Mouse (Mus musculus): ENCODE data around the gene Mthfsd. TPM values are rescaled to one million over a fixed set of nuclear protein-coding genes. Genes with fewer than 3 reads are reported as not detected.

The Mthfsd gene
- polyA plus RNA-seq, 1 experiment from 2014 or later, result 17.1 TPM

DNA sequence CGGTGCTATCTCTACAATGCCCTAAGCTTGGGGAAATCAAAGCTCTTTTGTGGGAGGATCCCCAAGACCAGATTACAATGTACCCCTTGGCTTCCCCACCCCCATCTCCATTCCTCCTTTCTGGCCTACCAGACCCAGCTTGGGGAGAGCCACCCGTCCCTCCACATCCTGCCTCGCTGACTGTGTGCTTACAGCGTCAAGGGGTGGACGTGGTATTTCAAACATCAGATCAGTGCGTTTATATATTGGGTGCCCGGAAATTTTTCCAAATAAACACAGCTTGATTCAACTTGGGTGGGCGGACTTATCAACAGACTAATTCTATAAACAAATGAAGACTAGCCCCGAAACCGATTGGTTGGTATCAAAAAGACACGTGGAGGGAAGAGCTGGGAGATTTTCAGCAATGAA is 19.1 kb upstream of the Mthfsd start:
- WGBS (ENCODE audit: missing documents), result 13% methylated on average over 11 of the region's 11 CpGs
- no peaks in the 10 kb centered on the region for H3K79me2 ChIP-seq (ENCODE audit: inconsistent target)
- H3K4me3 ChIP-seq (ENCODE audit: inconsistent target), result no peak overlapping the region
- H3K27ac ChIP-seq, result no peak overlapping the region
- no peaks in the 10 kb centered on the region for H3K36me3 ChIP-seq (ENCODE audit: inconsistent target)

DNA sequence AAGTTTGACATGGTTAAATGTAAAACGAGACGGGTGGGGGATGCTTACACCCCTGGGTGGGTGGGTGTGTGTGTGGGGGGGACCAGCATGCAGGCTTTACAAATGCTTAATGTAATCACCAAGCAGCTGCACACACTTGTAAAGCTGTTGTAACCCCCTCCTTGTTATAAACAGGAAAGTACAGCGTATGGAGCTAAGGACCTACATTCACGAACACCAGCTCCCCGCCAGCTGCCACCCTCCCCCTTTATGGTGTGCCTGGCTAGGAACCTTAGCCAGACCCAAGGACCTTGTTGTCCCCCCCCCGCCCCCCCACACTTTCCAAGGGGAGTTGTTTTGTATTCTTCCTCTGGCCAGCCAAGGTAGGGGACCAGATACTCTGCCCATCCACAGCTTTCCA is 18.5 kb upstream of the Mthfsd start:
- WGBS (ENCODE audit: missing documents), result 28% methylated on average over 5 of the region's 6 CpGs
- Histone ChIP-seq H3K27ac (no peak overlapping the region), H3K36me3 (ENCODE audit: inconsistent target) (no peaks in the 10 kb centered on the region), H3K79me2 (ENCODE audit: inconsistent target) (no peaks in the 10 kb centered on the region), H3K4me3 (ENCODE audit: inconsistent target) (no peak overlapping the region)

DNA sequence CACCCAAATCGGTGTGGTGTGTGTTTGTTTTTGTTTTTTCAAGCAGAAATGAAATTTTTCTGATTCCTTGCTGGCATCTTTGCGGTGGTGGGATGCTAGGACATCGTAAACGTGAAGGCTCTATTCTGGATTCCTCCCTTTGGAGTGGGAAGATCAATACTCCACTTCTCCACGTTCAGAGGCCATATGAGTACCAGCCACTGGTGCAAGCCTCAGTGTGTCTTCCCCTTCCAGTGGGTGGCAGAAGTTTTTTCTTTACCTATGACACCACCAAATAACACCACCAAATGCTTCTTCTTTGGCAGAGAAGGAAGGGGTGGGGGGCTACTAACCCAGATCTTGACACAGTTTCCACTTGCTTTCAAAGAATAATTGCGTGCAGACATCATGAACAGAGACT is 18.0 kb upstream of the Mthfsd start:
- no peak overlapping the region for H3K27ac ChIP-seq
- H3K4me3 ChIP-seq (ENCODE audit: inconsistent target), result no peak overlapping the region
- WGBS (ENCODE audit: missing documents), result 20% methylated on average over 6 of the region's 6 CpGs
- H3K36me3 ChIP-seq (ENCODE audit: inconsistent target), result no peaks in the 10 kb centered on the region
- H3K79me2 ChIP-seq (ENCODE audit: inconsistent target), result no peaks in the 10 kb centered on the region

DNA sequence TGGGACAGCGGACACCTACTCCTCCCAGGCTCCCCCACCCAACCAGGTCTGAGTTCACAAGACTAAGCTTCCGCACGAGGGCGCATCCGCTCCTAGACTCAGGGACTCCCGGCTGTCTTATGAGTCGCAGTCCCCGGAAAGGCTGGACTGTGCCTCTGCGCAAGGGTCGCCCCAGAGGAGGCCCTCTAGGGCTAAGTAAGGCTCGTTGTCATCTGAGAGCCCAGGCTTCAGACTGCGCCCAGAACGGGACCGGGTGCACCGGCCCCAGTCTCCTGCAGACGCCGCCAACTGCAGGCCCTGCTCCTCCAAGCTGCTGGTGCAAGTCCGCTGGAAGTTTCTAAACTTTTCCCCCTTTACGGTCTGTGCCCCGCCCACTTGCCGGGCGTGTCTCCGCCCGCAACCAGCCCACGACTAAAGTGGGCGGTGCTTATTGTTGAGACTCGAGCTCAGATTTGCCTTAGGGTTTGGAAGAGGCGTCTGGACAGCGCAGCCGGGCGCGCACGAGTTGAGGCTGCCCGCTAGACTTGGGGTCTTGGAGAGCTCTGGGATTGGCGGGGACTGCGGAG is 17.2 kb upstream of the Mthfsd start:
- Histone ChIP-seq H3K4me3 (ENCODE audit: inconsistent target) (no peak overlapping the region), H3K79me2 (ENCODE audit: inconsistent target) (no peaks in the 10 kb centered on the region), H3K27ac (no peak overlapping the region), H3K36me3 (ENCODE audit: inconsistent target) (no peaks in the 10 kb centered on the region)
- WGBS (ENCODE audit: missing documents), result 6% methylated on average over 35 of the region's 36 CpGs

DNA sequence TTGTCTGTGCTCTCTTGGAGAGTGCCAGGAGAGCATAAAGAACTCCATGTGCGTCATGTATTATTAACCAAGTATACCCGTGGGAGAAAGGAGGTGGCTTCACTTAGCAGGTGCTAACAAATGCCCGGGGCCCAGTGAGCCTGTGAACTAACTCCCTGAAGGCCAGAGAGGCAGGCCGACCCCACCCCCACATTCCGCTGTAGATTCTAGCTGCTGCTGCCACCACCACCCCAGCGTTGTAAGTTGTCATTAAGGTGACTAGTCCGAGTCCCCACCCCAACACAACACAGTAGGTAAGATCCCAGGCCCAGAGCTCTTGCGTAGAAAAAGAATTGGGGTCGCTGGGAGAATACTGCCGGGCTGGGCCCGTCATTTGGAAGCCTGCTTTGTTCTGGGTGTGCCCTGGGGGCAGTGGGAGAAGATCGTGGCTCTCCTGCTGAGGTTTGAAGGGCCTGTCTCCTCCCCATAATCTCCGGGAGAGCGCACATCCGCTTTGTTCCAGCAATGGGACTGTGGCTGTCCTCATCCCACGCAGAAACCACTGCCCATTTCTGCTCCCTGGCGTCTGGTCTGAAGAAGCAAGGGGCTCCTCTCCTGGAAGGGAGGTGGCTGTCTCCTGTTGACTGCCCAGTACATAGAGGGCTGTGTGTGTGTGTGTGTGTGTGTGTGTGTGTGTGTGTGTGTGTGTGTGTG is 16.5 kb upstream of the Mthfsd start:
- Histone ChIP-seq H3K79me2 (ENCODE audit: inconsistent target) (no peaks in the 10 kb centered on the region), H3K27ac (no peak overlapping the region), H3K4me3 (ENCODE audit: inconsistent target) (no peak overlapping the region), H3K36me3 (ENCODE audit: inconsistent target) (no peaks in the 10 kb centered on the region)
- WGBS (ENCODE audit: missing documents), result 15% methylated on average over 17 of the region's 17 CpGs

DNA sequence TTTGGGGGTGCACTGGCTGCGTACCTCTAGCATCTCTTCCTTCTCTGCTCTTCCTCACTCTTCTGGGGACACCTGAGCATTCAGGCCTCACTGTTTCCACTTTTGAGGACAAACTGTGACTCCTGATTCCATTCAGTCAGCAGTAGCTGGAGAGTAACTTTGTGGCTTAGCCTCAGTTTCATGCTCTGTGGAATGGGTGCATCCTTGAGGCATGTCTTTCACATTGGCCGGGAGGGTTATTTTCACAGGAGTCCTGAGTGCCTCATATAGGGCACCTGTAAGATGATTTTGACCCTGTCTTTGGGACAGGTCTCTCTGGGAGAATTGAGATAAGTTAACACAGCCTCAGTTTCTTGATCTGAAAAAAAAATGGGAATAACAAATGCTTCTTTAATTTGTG is 14.9 kb upstream of the Mthfsd start:
- no peak overlapping the region for H3K4me3 ChIP-seq (ENCODE audit: inconsistent target)
- no peaks in the 10 kb centered on the region for H3K79me2 ChIP-seq (ENCODE audit: inconsistent target)
- H3K36me3 ChIP-seq (ENCODE audit: inconsistent target), result no peaks in the 10 kb centered on the region
- WGBS (ENCODE audit: missing documents), result 100% methylated on average over 2 of the region's 2 CpGs
- no peak overlapping the region for H3K27ac ChIP-seq

DNA sequence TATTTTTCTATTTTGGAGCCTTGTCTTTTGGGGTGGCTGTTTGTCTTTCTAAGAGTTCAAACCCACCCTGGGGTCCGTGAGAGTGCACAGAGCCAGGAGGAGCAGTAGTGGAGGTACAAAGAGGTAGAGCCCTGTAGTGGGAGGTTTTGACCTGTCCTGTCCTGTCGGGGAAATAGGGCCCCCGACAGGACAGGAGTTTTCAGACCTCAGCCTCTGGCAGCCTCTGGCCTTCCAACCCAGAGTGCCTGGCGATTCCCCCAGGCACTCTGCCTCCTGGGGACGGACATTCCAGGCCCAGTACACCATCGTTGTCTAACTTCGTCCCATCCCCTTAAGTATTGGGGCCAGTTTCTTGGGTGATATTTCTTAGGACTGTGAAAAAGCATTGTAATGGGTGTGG is 14.2 kb upstream of the Mthfsd start:
- Histone ChIP-seq H3K4me3 (ENCODE audit: inconsistent target) (no peak overlapping the region), H3K27ac (no peak overlapping the region), H3K36me3 (ENCODE audit: inconsistent target) (no peaks in the 10 kb centered on the region), H3K79me2 (ENCODE audit: inconsistent target) (no peaks in the 10 kb centered on the region)
- WGBS (ENCODE audit: missing documents), result 71% methylated on average over 7 of the region's 7 CpGs

DNA sequence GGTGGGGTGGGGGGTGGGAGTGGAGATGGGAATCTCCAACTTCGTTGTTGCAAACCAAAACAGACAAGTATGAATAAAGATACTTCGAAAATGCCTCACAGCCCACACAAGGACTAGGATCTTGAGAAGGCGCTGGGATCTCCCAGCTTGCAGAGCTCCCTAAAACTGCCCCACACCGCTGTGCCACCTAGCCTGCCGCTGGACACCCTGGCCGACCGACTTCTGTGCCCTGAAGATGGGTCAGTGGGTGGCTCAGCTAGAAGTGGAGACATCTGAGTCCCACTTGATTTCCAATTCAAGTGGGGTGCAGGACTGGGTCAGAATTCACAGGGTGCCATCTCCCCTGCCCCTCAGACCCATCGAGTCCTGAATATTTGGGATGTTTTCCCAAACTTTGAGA is 13.5 kb upstream of the Mthfsd start:
- 53% methylated on average over 8 of the region's 8 CpGs for WGBS (ENCODE audit: missing documents)
- no peaks in the 10 kb centered on the region for H3K79me2 ChIP-seq (ENCODE audit: inconsistent target)
- no peaks in the 10 kb centered on the region for H3K36me3 ChIP-seq (ENCODE audit: inconsistent target)
- H3K4me3 ChIP-seq (ENCODE audit: inconsistent target), result no peak overlapping the region
- H3K27ac ChIP-seq, result no peak overlapping the region

DNA sequence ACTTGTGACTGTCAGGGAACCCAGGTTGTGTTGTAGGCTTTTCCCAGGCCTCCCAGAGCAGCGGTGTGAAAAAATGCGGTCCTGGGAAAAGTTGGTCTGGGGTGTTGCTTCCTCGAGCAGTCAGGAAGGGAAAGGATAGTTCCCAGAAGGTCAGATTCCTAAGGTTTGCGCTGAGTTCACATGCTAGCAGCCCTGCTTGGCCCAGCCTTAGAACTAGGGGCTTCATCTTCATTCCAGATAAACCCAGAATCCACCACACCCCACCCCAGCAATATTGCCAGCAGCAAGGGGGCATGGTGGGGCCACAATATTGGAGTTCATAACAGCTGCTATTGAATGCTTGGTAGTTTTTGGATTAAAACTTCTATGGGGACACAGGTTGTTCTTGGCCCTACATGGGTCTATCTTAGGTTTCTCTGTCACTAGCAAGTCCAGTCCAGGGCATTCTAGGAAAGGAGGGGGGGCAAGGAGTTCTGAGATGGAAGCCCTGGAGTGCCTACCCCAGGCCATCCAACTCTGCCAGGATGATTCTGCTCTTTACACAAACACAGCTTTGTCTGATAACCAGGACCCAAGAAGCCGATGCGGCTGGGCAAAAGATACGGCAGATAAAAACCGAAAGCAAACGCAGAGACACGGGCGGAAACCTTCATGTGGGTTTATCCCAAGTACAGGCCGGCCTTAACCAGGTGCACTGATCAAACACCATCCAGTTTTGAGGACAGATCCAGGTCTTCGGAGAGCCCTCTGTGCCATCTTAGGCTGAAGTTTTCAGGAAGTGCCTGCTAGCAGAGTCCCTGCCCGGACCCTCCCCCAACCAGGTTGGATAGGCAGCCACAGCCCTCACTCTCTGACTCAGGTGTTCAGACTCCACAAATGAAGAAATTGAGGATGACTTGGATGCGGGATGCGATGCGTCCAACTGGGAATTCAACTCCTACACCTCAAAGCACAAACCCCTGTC is 12.5 kb upstream of the Mthfsd start:
- Histone ChIP-seq H3K79me2 (ENCODE audit: inconsistent target) (no peaks in the 10 kb centered on the region), H3K27ac (no peak overlapping the region), H3K36me3 (ENCODE audit: inconsistent target) (no peaks in the 10 kb centered on the region), H3K4me3 (ENCODE audit: inconsistent target) (no peak overlapping the region)
- WGBS (ENCODE audit: missing documents), result 28% methylated on average over 17 of the region's 17 CpGs

DNA sequence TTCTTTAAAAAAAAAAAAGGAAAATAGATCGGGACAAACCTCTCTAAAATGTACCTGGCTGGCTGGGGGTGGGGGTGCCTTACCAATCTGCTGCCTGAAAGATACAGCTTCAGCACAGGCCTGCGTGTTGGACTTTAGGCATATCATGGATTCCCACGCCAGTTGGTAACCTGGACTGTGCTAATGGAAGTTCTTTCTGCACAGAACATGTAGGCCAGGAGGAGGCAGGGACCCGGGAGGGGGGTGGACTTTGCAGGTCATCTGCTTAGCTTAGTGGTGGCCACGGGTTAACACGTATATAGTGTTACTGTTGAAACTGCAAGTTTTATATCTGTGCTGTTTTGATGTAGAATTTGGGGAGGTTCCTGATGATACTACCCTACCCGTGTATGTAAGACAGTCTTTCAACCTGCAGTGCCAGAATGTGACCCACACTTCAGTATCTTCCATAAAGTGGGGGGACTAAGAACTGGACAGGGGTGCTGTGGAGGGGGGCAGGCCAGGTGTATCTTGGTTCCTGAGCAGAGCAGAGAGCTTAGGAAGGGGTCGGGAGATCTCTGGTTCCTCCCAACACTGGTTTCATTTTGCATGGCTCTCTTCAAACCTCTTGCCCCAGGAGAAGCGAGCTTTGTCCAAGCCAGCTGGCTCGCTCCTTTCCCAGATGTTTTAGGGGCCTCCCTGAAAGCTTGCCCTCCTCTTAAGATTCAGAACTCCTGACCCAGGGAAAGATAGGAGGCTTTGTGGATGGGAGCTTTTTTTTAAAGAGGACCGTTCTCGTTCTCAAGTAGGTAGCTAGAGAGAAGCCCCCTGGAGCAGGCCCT is 11.7 kb upstream of the Mthfsd start:
- Histone ChIP-seq H3K4me3 (ENCODE audit: inconsistent target) (no peak overlapping the region), H3K79me2 (ENCODE audit: inconsistent target) (no peaks in the 10 kb centered on the region), H3K27ac (no peak overlapping the region), H3K36me3 (ENCODE audit: inconsistent target) (no peaks in the 10 kb centered on the region)
- WGBS (ENCODE audit: missing documents), result 50% methylated on average over 12 of the region's 12 CpGs

DNA sequence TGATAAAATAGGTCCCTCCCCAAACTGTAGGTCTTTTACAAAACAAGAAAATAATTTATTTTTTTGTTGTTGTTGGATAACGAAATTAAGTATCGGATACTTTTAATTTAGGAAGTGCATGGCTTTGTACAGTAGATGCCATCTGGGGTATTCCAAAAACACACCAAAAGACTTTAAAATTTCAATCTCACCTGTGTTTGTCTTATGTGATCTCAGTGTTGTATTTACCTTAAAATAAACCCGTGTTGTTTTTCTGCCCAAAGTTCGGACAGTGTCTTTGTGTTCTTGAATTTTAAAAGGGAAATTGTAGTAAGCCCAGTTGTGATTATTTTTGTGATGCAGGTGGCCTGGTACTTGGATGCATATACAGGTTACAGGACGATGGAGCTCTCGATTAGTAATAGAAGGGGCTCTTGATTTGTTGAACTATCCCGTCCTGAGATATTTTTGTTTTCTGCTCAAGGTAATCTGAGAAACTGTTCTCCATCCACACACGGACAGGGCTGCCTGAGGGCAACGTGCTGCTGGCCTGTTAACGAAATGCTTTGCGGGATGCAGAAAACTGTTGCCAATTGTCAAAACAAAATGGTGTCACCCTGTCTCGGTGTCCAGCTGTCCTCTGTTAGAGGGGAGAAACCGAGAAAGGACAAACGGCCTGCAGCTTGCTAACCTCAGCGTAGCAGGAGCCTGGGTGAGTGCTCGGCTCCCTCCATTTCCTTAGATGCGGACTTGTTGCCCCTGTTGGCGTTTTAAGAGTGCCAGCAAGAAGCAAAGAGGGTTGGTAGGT is 10.6 kb upstream of the Mthfsd start:
- WGBS (ENCODE audit: missing documents), result 15% methylated on average over 18 of the region's 18 CpGs
- H3K4me3 ChIP-seq (ENCODE audit: inconsistent target), result no peak overlapping the region
- no peaks in the 10 kb centered on the region for H3K36me3 ChIP-seq (ENCODE audit: inconsistent target)
- no peaks in the 10 kb centered on the region for H3K79me2 ChIP-seq (ENCODE audit: inconsistent target)
- no peak overlapping the region for H3K27ac ChIP-seq

DNA sequence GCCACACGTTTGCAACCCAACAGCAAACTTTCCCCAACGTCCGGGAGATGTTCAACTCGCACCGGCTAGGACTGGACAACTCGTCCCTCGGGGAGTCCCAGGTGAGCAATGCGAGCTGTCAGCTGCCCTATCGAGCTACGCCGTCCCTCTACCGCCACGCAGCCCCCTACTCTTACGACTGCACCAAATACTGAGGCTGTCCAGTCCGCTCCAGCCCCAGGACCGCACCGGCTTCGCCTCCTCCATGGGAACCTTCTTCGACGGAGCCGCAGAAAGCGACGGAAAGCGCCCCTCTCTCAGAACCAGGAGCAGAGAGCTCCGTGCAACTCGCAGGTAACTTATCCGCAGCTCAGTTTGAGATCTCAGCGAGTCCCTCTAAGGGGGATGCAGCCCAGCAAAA is 9.7 kb upstream of the Mthfsd start:
- WGBS (ENCODE audit: missing documents), result 9% methylated on average over 28 of the region's 28 CpGs
- Histone ChIP-seq H3K36me3 (ENCODE audit: inconsistent target) (no peaks in the 10 kb centered on the region), H3K4me3 (ENCODE audit: inconsistent target) (no peak overlapping the region), H3K27ac (no peak overlapping the region), H3K79me2 (ENCODE audit: inconsistent target) (no peaks in the 10 kb centered on the region)

DNA sequence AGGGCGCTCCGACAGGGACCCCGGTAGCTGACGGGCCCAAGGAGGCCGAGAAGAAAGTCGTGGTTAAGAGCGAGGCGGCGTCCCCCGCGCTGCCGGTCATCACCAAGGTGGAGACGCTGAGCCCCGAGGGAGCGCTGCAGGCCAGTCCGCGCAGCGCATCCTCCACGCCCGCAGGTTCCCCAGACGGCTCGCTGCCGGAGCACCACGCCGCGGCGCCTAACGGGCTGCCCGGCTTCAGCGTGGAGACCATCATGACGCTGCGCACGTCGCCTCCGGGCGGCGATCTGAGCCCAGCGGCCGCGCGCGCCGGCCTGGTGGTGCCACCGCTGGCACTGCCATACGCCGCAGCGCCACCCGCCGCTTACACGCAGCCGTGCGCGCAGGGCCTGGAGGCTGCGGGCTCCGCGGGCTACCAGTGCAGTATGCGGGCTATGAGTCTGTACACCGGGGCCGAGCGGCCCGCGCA is 9.0 kb upstream of the Mthfsd start:
- H3K4me3 ChIP-seq (ENCODE audit: inconsistent target), result no peak overlapping the region
- H3K79me2 ChIP-seq (ENCODE audit: inconsistent target), result no peaks in the 10 kb centered on the region
- no peak overlapping the region for H3K27ac ChIP-seq
- WGBS (ENCODE audit: missing documents), result 4% methylated on average over 59 of the region's 62 CpGs
- no peaks in the 10 kb centered on the region for H3K36me3 ChIP-seq (ENCODE audit: inconsistent target)

All from macrophage (primary cell).